Mouse (Mus musculus): ENCODE results near the gene Gm4131. TPM values are rescaled to one million over a fixed set of nuclear protein-coding genes. Genes with fewer than 3 reads are reported as not detected.

Gm4131 gene
- polyA plus RNA-seq (2012), result not detected in 2 replicates

GRCm38 (mm10) chr14:62566821-62567220 lies at the start of gene Gm4131:
Gm4131 (minus strand) TSS chr14:62566921.

GRCm38 (mm10) chr14:62555309-62555829 lies 11.4 kb downstream of the Gm4131 start, which contains the start of gene Fam124a:
Fam124a (plus strand) TSS chr14:62555737.

GRCm38 (mm10) chr14:62456239-62456747 lies 110.4 kb downstream of the Gm4131 start, which contains the start of gene Gucy1b2:
Gucy1b2 (minus strand) TSS chr14:62456289.

Other genes with a start within 250 kb of the Gm4131 start
- gene Gucy1b2, start 110.6 kb downstream of the Gm4131 start, polyA plus RNA-seq (2012), result not detected in 2 replicates
- 0.17 and 0.63 TPM in 2 replicates for gene Fam124a, start 11.2 kb downstream of the Gm4131 start, polyA plus RNA-seq (2012)
- not detected in 2 replicates for gene Serpine3, start 96.7 kb upstream of the Gm4131 start, polyA plus RNA-seq (2012)
- gene Ints6, start 194.2 kb upstream of the Gm4131 start, polyA plus RNA-seq (2012), result 10.0 and 13.0 TPM in 2 replicates

All from megakaryocyte-erythroid progenitor cell, adult 5 weeks (primary cell).